Mouse (Mus musculus): ENCODE measurements around the gene Anxa9. TPM values are rescaled to one million over a fixed set of nuclear protein-coding genes. Genes with fewer than 3 reads are reported as not detected.

Gene Anxa9
- polyA plus RNA-seq, 1 experiment from 2014 or later = 1.6 TPM

DNA sequence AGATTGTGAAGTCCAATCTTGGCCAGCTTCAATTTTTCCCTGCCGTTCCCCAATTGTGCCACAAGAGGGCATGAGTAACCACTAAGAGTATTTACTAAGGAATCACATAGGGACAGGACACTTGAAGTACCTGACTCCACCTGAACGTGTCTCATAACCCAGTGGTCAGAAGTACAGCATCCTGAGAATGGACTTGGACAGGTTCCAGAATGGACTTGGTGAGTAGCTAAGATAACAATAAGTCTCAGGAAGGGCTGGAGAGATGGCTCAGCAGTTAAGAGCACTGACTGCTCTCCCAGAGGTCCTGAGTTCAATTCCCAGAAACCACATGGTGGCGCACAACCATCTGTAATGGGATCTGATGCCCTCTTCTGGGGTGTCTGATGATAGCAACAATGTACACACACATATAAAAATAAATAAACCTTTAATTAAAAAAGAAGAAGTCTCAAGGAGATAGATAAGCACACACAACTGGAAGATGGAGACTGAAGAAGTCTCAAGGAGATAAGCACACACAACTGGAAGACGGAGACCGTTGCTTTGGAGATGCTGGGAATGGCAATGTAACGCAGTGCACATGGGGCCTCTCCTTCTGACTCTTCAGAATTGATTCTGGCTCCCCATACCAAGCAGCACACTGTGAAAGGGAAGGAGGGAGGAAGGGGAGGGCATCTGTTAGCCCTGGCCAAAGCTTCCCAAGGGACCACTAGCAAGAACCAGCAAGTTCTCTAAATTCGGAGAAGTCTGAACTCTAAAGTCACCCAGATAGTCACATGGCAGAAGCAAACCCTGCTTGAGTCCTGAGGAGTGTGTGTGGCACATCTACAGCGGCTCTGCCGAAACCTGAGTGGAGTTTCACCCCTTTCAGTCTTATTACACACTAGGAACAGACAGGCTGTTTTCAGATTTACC, 4.2 kb upstream of the Anxa9 start:
- Histone ChIP-seq H3K27me3 (replicated peaks) (no peaks in the 10 kb centered on the region), H3K9ac (no peak overlapping the region), H3K4me3 (replicated peaks) (no peak overlapping the region), H3K9me3 (no peaks in the 10 kb centered on the region), H3K4me1 (replicated peaks) (peaks cover 9% of the 10 kb centered on the region; the same call in 1 of the 2 replicates), H3K36me3 (no peaks in the 10 kb centered on the region), H3K4me2 (replicated peaks) (no peak overlapping the region), H3K27ac (no peak overlapping the region)
- no peak for ATAC-seq
- WGBS = 66% methylated on average over 9 of the region's 9 CpGs

DNA sequence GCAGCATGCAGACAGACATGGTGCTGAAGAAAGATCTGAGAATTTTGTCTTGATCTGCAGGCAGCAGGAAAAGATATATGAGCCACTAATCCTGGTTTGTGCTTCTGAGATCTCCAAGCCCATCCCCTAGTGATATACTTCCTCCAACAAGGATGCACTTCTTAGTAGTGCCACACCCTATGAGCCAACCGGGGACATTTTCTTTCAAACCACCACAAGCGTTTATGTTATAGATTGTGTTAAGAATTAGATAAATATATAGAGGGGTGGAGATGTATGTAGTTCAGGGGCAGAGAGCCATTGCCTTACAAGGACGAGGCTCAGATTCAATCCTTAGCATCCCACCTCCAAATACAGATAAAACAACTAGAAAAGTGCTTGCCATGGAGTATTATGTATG, 3.5 kb upstream of the Anxa9 start:
- Histone ChIP-seq H3K4me3 (replicated peaks) (no peak overlapping the region), H3K4me2 (replicated peaks) (no peak overlapping the region), H3K27ac (no peak overlapping the region), H3K36me3 (no peaks in the 10 kb centered on the region), H3K27me3 (replicated peaks) (no peaks in the 10 kb centered on the region), H3K9me3 (no peaks in the 10 kb centered on the region), H3K4me1 (replicated peaks) (peaks cover 4% of the 10 kb centered on the region; the same call in 1 of the 2 replicates), H3K9ac (no peak overlapping the region)
- WGBS = 56% methylated on average over 3 of the region's 3 CpGs
- ATAC-seq = no peak

DNA sequence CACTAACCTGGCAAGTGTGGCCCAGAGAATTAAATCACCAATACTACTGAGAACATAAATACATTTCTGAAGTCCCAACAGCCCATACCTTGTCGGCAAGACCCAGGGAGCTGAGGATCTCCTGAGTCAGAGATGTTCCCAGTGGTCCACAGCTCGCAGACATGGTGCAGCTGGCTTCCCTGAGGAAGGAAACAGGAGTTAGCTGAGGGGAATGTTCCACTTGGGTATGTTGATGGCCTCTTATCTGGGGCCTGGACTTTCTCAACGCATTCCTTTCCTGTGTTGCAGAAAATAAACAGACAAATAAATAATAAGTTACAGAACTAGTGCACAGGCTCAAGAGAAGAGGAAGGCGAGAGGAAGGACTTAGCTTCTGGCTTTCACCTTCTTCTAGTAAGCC, 732 bp downstream of the Anxa9 start:
- H3K4me1 ChIP-seq (replicated peaks) = no peaks in the 10 kb centered on the region
- H3K4me3 ChIP-seq (replicated peaks) = no peak overlapping the region
- H3K27me3 ChIP-seq (replicated peaks) = no peaks in the 10 kb centered on the region
- H3K27ac ChIP-seq = no peak overlapping the region
- 58% methylated on average over 4 of the region's 4 CpGs for WGBS
- no peaks in the 10 kb centered on the region for H3K36me3 ChIP-seq
- no peak overlapping the region for H3K4me2 ChIP-seq (replicated peaks)
- H3K9ac ChIP-seq = no peak overlapping the region
- no peak for ATAC-seq
- H3K9me3 ChIP-seq = no peaks in the 10 kb centered on the region

DNA sequence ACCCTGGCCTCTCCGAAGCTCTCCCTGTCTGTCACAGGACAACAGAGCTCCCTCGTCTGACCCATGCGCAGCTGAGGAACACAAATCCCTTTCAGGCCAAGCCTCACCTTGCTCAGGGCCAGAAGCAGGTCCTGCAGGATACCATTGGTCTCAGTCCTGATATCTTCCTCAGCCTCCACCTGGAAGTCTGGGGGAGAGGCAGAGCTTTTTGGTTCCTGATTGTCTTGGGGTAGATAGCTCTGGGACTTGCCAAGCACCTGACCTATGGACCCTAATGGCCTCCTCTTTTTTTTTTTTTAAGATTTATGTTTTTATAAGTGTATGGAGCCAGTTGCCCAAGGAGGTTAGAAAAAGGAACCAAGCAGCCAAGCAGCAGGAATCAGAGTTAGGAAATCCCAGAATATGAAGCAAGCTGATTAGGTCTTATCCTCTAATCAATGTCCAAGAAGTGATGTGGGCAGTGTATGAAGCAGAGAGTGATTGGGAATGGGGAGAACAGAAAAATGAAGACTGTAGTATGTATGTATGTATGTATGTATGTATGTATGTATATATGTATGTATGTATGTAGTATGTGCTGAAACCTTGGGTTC, 5.7 kb downstream of the Anxa9 start:
- WGBS = 81% methylated on average over 3 of the region's 3 CpGs
- Histone ChIP-seq H3K4me1 (replicated peaks) (0 out of 2 replicates have a peak, but pooled peaks cover 2% of the 10 kb centered on the region), H3K27me3 (replicated peaks) (no peaks in the 10 kb centered on the region), H3K9me3 (no peaks in the 10 kb centered on the region), H3K27ac (no peak overlapping the region), H3K36me3 (no peaks in the 10 kb centered on the region), H3K9ac (no peak overlapping the region), H3K4me2 (replicated peaks) (no peak overlapping the region), H3K4me3 (replicated peaks) (no peak overlapping the region)
- peak; percentile 42; the same call in 1 of the 2 replicates for ATAC-seq

DNA sequence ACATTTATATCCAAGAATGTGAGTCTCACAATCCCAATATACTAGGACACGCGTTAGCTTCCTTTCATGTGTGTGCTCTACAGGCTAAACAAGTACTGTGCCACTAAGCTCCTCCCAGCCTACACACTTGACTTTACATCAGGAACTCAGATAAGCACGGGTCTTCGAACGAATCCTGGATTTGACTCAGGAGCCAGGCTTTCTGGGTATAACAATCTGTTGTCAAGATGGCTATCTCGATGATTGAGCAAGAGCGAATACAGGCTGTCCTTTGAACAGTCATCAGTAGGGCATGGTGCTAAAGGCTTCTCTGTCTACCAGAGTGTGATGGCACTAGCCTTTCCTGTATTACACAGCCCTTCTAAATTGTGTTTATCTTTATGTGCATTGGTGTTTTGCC, 9.0 kb downstream of the Anxa9 start:
- no peaks in the 10 kb centered on the region for H3K27me3 ChIP-seq (replicated peaks)
- peak; percentile 77 for ATAC-seq
- H3K4me3 ChIP-seq (replicated peaks) = no peak overlapping the region
- H3K9ac ChIP-seq = no peak overlapping the region
- H3K4me1 ChIP-seq (replicated peaks) = 0 out of 2 replicates have a peak, but pooled peaks cover 10% of the 10 kb centered on the region
- H3K27ac ChIP-seq = no peak overlapping the region
- H3K4me2 ChIP-seq (replicated peaks) = no peak overlapping the region
- WGBS = 71% methylated on average over 7 of the region's 7 CpGs
- H3K36me3 ChIP-seq = peaks cover 13% of the 10 kb centered on the region; the same call in 1 of the 2 replicates
- H3K9me3 ChIP-seq = no peaks in the 10 kb centered on the region

DNA sequence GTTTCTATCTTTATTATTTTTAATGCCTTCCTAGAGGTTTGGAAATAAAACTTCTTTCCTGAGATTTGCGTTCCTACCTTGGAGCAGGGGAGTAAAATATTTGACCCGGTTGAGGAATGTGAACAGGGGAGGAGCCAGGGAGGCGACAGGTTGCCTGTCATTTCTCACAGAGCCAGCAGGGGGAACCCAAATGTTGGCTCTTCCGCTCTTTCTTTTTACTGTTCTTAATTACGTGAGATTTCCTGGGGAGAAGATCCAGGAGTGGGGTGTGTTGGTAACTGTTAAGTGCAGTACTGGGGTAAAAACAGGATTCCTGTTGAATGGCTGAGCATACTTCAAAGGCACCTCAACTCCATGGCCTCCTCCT, 10.9 kb downstream of the Anxa9 start:
- Histone ChIP-seq H3K4me3 (replicated peaks) (no peak overlapping the region), H3K27ac (no peak overlapping the region), H3K4me1 (replicated peaks) (0 out of 2 replicates have a peak, but pooled peaks cover 14% of the 10 kb centered on the region), H3K27me3 (replicated peaks) (no peaks in the 10 kb centered on the region), H3K9ac (no peak overlapping the region), H3K4me2 (replicated peaks) (no peak overlapping the region), H3K36me3 (peaks cover 13% of the 10 kb centered on the region; the same call in 1 of the 2 replicates), H3K9me3 (no peaks in the 10 kb centered on the region)
- no peak for ATAC-seq
- 11% methylated on average over 5 of the region's 5 CpGs for WGBS

DNA sequence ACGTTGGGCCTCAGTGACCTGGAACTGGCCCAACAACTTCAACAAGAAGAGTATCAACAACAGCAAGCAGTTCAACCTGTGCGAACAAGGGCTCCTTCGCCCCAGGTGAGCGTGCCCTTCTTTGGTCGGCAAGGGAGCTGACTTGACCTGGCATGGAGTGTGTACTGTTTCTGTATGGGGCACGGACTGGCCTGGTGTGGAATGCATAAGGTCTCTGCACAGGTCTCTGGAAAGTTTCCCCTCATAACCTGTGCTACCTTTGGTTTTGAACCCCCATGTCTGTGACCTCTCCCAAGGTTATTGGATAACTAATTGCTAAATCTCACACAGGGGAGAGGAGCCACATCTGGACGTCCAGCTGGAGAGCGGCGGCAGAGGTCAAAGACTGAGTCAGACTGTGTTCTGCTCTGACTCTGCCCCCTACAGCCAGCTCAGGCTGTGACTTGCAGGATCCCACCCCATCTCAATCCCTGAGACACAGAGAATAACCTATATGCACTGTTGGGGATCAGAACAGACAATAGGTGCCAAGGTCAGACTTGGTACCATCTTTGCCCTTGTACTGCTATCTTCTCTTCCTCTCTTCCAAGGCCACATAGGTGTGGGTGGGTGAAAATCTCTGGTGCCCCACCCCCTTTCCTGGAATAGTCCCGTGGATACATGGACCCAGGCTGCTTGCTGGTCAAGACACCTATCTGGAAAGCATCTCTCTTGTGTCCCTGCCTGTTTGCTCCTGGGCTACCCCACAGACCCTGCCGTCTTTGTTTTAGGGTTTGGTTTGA, 11.5 kb downstream of the Anxa9 start:
- H3K4me2 ChIP-seq (replicated peaks) = no peak overlapping the region
- no peaks in the 10 kb centered on the region for H3K27me3 ChIP-seq (replicated peaks)
- no peaks in the 10 kb centered on the region for H3K9me3 ChIP-seq
- H3K4me3 ChIP-seq (replicated peaks) = no peak overlapping the region
- 0 out of 2 replicates have a peak, but pooled peaks cover 15% of the 10 kb centered on the region for H3K4me1 ChIP-seq (replicated peaks)
- no peak for ATAC-seq
- H3K9ac ChIP-seq = no peak overlapping the region
- no peak overlapping the region for H3K27ac ChIP-seq
- H3K36me3 ChIP-seq = peaks cover 13% of the 10 kb centered on the region; the same call in 1 of the 2 replicates
- 73% methylated on average over 11 of the region's 11 CpGs for WGBS

DNA sequence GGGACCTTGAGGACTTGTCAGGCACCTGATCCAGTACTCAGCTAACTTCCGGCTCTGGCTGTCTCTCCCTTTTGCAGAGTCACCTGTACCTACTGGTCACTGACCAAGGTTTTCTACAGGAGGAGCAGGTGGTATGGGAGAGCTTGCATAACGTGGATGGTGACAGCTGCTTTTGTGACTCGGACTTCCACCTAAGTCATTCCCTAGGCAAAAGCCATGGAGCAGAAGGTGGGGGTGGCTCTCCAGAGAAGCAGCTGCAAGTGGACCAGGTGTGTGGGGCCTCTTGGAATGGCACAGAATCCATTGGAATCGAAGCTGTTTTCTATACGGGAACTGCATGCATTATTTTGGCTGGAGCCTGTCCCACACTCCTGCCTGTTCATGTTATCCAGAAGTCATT, 12.3 kb downstream of the Anxa9 start:
- WGBS = 86% methylated on average over 5 of the region's 5 CpGs
- ATAC-seq = no peak

DNA sequence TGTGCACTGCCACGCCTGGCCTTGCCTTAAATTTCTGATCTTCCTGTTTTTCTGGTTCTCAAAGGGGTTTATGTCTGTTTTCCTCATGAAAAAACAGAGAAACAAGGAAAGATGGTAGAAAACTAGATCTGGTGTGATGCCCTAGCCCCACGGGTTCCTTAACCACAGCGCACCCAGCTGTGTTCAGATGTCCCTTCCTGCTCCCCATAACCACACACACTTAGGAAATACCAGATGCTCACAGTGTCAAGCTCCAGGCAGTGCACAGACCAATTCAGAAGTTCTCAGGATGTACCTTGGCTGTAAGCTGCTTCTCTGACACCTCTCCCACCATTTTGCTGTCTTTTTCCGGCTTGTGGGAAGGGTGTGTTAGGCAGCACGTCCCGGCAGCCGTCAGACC, 12.7 kb downstream of the Anxa9 start:
- no peaks in the 10 kb centered on the region for H3K27me3 ChIP-seq (replicated peaks)
- H3K4me2 ChIP-seq (replicated peaks) = no peak overlapping the region
- peaks cover 15% of the 10 kb centered on the region; the same call in 1 of the 2 replicates for H3K4me1 ChIP-seq (replicated peaks)
- no peaks in the 10 kb centered on the region for H3K9me3 ChIP-seq
- peaks cover 13% of the 10 kb centered on the region; the same call in 1 of the 2 replicates for H3K36me3 ChIP-seq
- no peak overlapping the region for H3K9ac ChIP-seq
- no peak overlapping the region for H3K27ac ChIP-seq
- H3K4me3 ChIP-seq (replicated peaks) = no peak overlapping the region
- ATAC-seq = no peak
- WGBS = 82% methylated on average over 7 of the region's 7 CpGs

More for the DNA sequence above, 12.3 kb downstream of the Anxa9 start:
- H3K27ac ChIP-seq = no peak overlapping the region
- no peak overlapping the region for H3K9ac ChIP-seq
- peaks cover 15% of the 10 kb centered on the region; the same call in 1 of the 2 replicates for H3K4me1 ChIP-seq (replicated peaks)
- H3K27me3 ChIP-seq (replicated peaks) = no peaks in the 10 kb centered on the region
- H3K4me2 ChIP-seq (replicated peaks) = no peak overlapping the region
- H3K9me3 ChIP-seq = no peaks in the 10 kb centered on the region
- H3K4me3 ChIP-seq (replicated peaks) = no peak overlapping the region
- peaks cover 13% of the 10 kb centered on the region; the same call in 1 of the 2 replicates for H3K36me3 ChIP-seq

DNA sequence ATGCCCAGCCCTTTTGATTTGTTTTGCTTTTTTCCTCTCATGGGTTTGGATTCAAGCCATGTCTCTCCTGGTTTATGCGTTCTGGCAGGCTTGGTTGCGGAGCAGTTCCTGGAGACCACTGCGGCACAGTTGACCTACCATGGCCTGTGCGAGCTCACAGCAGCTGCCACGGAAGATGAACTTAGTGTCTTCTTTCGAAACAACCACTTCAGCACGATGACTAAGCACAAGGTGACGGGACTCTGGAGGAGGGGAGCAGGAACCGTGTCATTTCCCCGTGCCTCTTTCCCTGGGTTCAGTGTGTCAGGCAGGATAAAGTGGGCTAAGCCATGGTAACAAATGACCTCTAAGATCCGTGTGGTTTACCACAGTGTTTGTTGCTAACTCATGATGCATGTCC, 13.4 kb downstream of the Anxa9 start:
- Histone ChIP-seq H3K4me3 (replicated peaks) (no peak overlapping the region), H3K27me3 (replicated peaks) (no peaks in the 10 kb centered on the region), H3K4me2 (replicated peaks) (no peak overlapping the region), H3K9ac (no peak overlapping the region), H3K27ac (no peak overlapping the region), H3K4me1 (replicated peaks) (peaks cover 15% of the 10 kb centered on the region; the same call in 1 of the 2 replicates), H3K9me3 (no peaks in the 10 kb centered on the region), H3K36me3 (peaks cover 15% of the 10 kb centered on the region)
- ATAC-seq = no peak
- WGBS = 71% methylated on average over 11 of the region's 11 CpGs

DNA sequence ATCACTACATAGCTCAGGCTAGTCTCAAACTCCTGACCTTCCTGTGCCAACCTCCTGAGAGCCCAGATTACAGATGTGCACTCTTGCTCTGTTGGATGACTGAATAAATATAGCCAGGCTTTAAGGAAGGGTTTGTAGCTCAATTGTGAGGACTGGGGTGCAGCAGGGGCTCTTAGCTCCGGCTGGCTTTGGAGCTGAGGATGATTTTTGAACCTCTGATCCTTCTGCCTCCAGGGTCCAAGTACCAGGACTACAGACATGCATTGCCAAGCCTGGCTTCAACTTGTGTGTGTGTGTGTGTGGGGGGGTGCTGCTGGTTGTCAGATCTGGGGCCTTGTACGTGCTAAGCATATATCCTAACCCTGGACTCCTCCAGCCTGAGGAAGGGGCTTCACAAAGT, 14.1 kb downstream of the Anxa9 start:
- 92% methylated on average over 2 of the region's 2 CpGs for WGBS
- no peak for ATAC-seq
- Histone ChIP-seq H3K9ac (no peak overlapping the region), H3K9me3 (no peaks in the 10 kb centered on the region), H3K27me3 (replicated peaks) (no peaks in the 10 kb centered on the region), H3K36me3 (peaks cover 18% of the 10 kb centered on the region), H3K4me3 (replicated peaks) (no peak overlapping the region), H3K4me2 (replicated peaks) (no peak overlapping the region), H3K27ac (no peak overlapping the region), H3K4me1 (replicated peaks) (peaks cover 15% of the 10 kb centered on the region; the same call in 1 of the 2 replicates)

DNA sequence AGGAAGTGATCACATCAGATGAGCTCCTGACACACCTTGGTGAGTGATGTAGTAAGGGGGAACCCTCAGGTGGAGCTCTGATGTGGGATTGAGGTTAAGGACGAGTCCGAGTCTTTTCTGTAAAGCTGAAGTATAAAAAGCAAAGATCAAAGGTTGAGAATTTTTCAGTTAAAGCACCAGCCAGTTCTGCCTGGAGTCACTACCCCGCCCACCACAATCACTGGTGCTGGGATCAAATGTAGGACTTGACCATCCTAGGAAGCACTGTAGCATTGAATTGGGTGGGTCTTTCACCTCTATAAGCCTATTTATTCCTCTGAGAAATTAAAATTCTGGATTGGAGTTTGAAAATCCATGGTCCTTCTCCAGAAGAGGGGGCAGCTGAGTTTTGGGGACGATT, 15.9 kb downstream of the Anxa9 start:
- H3K36me3 ChIP-seq = peaks cover 22% of the 10 kb centered on the region
- WGBS = 70% methylated on average over 4 of the region's 4 CpGs
- peak; percentile 27 for ATAC-seq

More for the DNA sequence above, 15.9 kb downstream of the Anxa9 start:
- peaks cover 13% of the 10 kb centered on the region; the same call in 1 of the 2 replicates for H3K4me1 ChIP-seq (replicated peaks)
- no peak overlapping the region for H3K4me3 ChIP-seq (replicated peaks)
- H3K27me3 ChIP-seq (replicated peaks) = no peaks in the 10 kb centered on the region
- H3K9ac ChIP-seq = no peak overlapping the region
- H3K27ac ChIP-seq = peak overlapping the region; percentile 7; the same call in 1 of the 2 replicates
- no peak overlapping the region for H3K4me2 ChIP-seq (replicated peaks)
- no peaks in the 10 kb centered on the region for H3K9me3 ChIP-seq

Measured in intestine, embryonic 15.5 days (tissue).